Mouse (Mus musculus): Measurements from ENCODE around the gene Stx18. TPM values are rescaled to one million over a fixed set of nuclear protein-coding genes. Genes with fewer than 3 reads are reported as not detected.

Stx18 gene
- 52.0 and 54.4 TPM in 2 replicates for polyA plus RNA-seq (2016; fragmentation: Nextera tagmentation; extraction: Ambion mirVana)

- peak within 1 kb of the TSS; percentile 92 for H3K27ac ChIP-seq
- DNase-seq (ENCODE audit: extremely low spot score, low spot score): peak; percentile 88
- H3K36me3 ChIP-seq (replicated peaks): peaks cover 19% of the 10 kb centered on the region
- no peaks in the 10 kb centered on the region for H3K9me3 ChIP-seq
- H3K27me3 ChIP-seq (ENCODE audit: poor library complexity, severe bottlenecking): peaks cover 13% of the 10 kb centered on the region; the same call in 1 of the 2 replicates
- WGBS: under 1% methylated on average over 57 of the region's 57 CpGs
- H3K4me1 ChIP-seq: peaks cover 24% of the 10 kb centered on the region
- H3K4me3 ChIP-seq: peak within 1 kb of the TSS; percentile 91
These were observed at the start of gene Stx18 for GRCm38 (mm10) chr5:38038710-38039592. Stx18 (plus strand) TSS chr5:38038742.

DNA sequence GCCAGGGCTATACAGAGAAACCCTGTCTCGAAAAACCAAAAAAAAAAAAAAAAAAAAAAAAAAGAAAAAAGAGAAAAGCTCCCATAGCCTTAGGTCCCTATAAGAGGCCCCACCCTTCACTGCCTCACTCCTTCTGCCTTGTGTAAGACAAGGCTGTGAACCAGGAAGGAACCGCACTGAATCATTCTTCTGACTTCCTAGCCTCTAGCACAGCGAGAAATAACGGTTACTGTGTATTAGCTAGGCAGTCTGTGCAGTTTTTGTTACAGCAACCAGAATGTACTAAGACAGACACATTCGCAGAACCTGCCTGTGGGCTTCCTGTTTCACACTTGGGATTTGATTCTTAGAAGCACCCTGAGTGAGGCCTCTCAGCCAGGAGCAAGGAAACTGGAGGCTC lies 46.2 kb upstream of the Stx18 start:
- Histone ChIP-seq H3K27ac (no peak overlapping the region), H3K36me3 (replicated peaks) (no peaks in the 10 kb centered on the region), H3K27me3 (ENCODE audit: poor library complexity, severe bottlenecking) (no peaks in the 10 kb centered on the region), H3K9me3 (no peaks in the 10 kb centered on the region), H3K4me3 (no peak overlapping the region), H3K4me1 (peaks cover 3% of the 10 kb centered on the region)
- 88% methylated on average over 5 of the region's 5 CpGs for WGBS
- DNase-seq (ENCODE audit: extremely low spot score, low spot score): no peak

DNA sequence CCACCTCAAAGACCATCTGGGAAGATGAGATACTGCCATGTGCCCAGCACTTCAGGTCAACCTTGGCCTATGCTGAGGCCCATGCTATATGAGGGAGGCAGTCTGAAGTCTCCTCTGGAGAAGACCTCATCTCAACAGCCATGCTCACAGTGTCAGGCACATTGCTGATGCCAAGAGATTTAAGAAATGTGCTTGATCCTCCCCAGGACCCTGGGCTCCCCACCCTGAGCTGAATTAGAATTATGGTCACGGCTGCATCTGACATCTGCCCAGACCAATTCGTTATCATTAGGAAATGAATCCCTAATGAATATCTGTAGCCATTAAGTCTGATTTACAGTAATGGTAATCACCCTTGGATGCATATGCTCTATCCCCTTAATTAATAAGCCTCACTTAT lies 39.7 kb upstream of the Stx18 start:
- WGBS: 88% methylated on average over 2 of the region's 2 CpGs
- no peak for DNase-seq (ENCODE audit: extremely low spot score, low spot score)
- no peaks in the 10 kb centered on the region for H3K9me3 ChIP-seq

GRCm38 (mm10) chr5:38002573-38002972 lies 36.0 kb upstream of the Stx18 start:
- WGBS: 31% methylated on average over 4 of the region's 4 CpGs
- DNase-seq (ENCODE audit: extremely low spot score, low spot score): no peak
- Histone ChIP-seq H3K27me3 (ENCODE audit: poor library complexity, severe bottlenecking) (peaks cover 21% of the 10 kb centered on the region), H3K4me1 (peaks cover 25% of the 10 kb centered on the region), H3K9me3 (no peaks in the 10 kb centered on the region), H3K27ac (no peak overlapping the region), H3K36me3 (replicated peaks) (no peaks in the 10 kb centered on the region), H3K4me3 (no peak overlapping the region)

More for the DNA sequence above, 39.7 kb upstream of the Stx18 start:
- H3K36me3 ChIP-seq (replicated peaks): no peaks in the 10 kb centered on the region
- H3K27me3 ChIP-seq (ENCODE audit: poor library complexity, severe bottlenecking): peaks cover 3% of the 10 kb centered on the region
- H3K4me3 ChIP-seq: no peak overlapping the region
- H3K27ac ChIP-seq: no peak overlapping the region
- peaks cover 8% of the 10 kb centered on the region for H3K4me1 ChIP-seq

- Histone ChIP-seq H3K9me3 (no peaks in the 10 kb centered on the region), H3K36me3 (replicated peaks) (no peaks in the 10 kb centered on the region), H3K4me1 (peaks cover 25% of the 10 kb centered on the region), H3K27me3 (ENCODE audit: poor library complexity, severe bottlenecking) (peaks cover 31% of the 10 kb centered on the region), H3K27ac (no peak overlapping the region), H3K4me3 (no peak overlapping the region)
- no peak for DNase-seq (ENCODE audit: extremely low spot score, low spot score)
- 92% methylated on average over 5 of the region's 5 CpGs for WGBS
These were observed 33.8 kb upstream of the Stx18 start for GRCm38 (mm10) chr5:38004746-38005145.

DNA sequence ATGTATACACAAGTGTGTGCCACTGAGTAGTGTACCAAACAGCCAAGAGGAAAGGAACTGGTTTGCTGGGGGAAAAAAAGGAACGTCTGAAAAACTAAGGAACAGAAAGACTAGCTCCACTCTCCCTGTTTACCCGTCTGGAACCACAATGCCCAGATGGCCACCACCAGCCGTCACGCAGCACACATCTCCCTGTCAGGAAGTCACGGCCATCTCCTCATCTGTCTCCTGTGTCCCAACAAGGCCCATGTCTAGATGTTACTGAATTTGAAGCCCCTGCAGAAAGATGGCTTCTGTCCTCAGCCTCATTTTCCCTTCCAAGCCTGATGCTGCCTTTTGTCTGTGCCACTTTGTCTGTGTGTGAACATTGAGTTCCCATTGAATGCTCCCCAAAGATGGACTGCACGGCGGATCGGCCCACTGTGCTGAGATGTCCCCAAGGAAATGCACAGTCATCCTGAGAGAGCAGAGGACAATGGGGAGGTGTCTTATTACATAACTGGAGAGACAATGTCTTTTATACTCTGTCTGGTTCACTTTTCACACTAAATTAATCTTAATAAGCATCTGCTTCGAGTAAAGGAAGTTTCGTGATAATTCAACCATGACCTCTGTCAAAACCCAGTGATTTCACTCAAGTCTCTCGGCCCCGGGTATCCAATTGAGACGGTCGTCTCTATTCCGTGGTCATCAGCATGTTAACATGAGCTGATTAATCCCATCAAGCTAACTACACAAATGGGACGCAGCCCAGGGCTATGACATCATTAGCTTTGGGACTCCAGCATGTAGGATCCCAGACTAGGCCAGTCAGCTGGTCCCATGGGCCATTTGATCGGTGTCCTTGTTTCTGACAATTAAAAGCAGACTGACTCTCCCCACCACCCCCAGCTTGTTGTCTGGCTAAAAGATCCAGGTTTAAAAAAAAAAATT lies 31.9 kb upstream of the Stx18 start:
- Histone ChIP-seq H3K36me3 (replicated peaks) (no peaks in the 10 kb centered on the region), H3K27me3 (ENCODE audit: poor library complexity, severe bottlenecking) (peaks cover 31% of the 10 kb centered on the region), H3K4me1 (peaks cover 25% of the 10 kb centered on the region), H3K27ac (0 out of 2 replicates have a peak overlapping the region, but pooled peaks have one; percentile 35), H3K9me3 (no peaks in the 10 kb centered on the region), H3K4me3 (no peak overlapping the region)
- 52% methylated on average over 17 of the region's 17 CpGs for WGBS
- DNase-seq (ENCODE audit: extremely low spot score, low spot score): no peak

DNA sequence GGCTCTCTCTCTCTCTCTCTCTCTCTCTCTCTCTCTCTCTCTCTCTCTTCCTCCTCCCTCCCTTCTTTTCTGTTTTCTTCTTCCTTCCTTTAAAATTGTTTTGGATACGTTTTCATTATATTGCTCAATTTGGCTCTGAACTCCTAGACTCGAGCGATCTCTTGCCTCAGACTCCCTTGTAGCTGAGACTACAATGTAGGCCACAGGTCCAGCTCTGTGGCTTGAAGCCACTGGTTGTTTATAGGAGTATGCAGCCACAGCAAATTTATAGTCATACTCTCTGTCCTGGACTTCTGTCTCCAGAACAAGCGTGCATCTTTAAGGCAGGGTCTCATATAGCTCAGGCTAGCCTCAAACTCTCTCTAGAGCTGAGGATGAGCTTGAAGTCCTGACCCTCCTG lies 29.5 kb upstream of the Stx18 start:
- peaks cover 17% of the 10 kb centered on the region for H3K4me1 ChIP-seq
- DNase-seq (ENCODE audit: extremely low spot score, low spot score): no peak
- H3K36me3 ChIP-seq (replicated peaks): no peaks in the 10 kb centered on the region
- peaks cover 25% of the 10 kb centered on the region for H3K27me3 ChIP-seq (ENCODE audit: poor library complexity, severe bottlenecking)
- H3K4me3 ChIP-seq: no peak overlapping the region
- no peak overlapping the region for H3K27ac ChIP-seq
- 90% methylated on average over 4 of the region's 4 CpGs for WGBS
- no peaks in the 10 kb centered on the region for H3K9me3 ChIP-seq

- H3K9me3 ChIP-seq: no peaks in the 10 kb centered on the region
- H3K27ac ChIP-seq: no peak overlapping the region
- no peaks in the 10 kb centered on the region for H3K27me3 ChIP-seq (ENCODE audit: poor library complexity, severe bottlenecking)
- no peak for DNase-seq (ENCODE audit: extremely low spot score, low spot score)
- 45% methylated on average over 3 of the region's 3 CpGs for WGBS
- H3K4me3 ChIP-seq: no peak overlapping the region
- H3K4me1 ChIP-seq: peaks cover 4% of the 10 kb centered on the region; the same call in 1 of the 2 replicates
- no peaks in the 10 kb centered on the region for H3K36me3 ChIP-seq (replicated peaks)
These were observed 23.6 kb upstream of the Stx18 start for GRCm38 (mm10) chr5:38014916-38015315.

DNA sequence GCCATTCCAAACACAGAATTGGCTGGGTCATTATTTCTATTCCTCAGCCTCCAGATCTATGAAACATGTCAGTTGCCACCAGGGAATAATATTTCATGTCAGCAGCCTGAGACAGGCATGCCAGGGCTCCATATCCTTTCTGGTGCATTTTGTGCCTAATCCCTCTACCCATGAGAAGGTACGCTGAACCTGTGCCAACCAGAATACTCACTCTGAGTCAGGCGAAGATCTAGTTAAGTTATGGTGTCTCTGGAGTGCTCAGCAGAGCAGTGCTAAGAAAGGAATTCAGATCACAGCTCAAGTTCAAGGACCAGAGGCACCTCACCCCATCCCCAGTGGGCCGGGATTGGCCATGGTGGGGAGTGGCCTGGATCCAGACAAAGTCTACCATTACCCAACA lies 21.6 kb upstream of the Stx18 start:
- Histone ChIP-seq H3K9me3 (no peaks in the 10 kb centered on the region), H3K27me3 (ENCODE audit: poor library complexity, severe bottlenecking) (no peaks in the 10 kb centered on the region), H3K36me3 (replicated peaks) (no peaks in the 10 kb centered on the region), H3K27ac (no peak overlapping the region), H3K4me1 (peaks cover 4% of the 10 kb centered on the region; the same call in 1 of the 2 replicates), H3K4me3 (no peak overlapping the region)
- no peak for DNase-seq (ENCODE audit: extremely low spot score, low spot score)
- WGBS: 92% methylated on average over 3 of the region's 3 CpGs

DNA sequence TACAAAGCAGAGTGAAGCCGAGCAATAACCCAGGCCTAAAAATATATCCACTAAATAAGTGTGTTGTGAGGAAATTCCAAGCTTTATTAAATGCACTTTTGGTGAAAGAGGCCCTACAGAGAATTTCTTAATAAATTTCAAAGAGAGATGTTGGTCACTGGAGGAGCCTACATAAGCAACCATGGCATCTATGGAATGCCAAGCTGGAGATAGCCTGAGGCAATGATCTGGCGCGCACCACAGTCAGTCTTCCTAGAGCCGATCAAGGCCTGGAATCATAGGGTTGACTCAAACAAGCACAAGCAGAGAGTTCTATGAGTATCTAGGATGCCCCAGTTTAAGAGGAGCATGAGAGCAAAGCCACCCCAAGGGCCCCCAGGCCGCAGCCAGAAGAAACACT lies 10.9 kb upstream of the Stx18 start:
- no peak overlapping the region for H3K27ac ChIP-seq
- H3K9me3 ChIP-seq: no peaks in the 10 kb centered on the region
- 67% methylated on average over 5 of the region's 5 CpGs for WGBS
- no peaks in the 10 kb centered on the region for H3K36me3 ChIP-seq (replicated peaks)
- peaks cover 9% of the 10 kb centered on the region; the same call in 1 of the 2 replicates for H3K4me1 ChIP-seq
- H3K4me3 ChIP-seq: no peak overlapping the region
- H3K27me3 ChIP-seq (ENCODE audit: poor library complexity, severe bottlenecking): no peaks in the 10 kb centered on the region; the same call in 1 of the 2 replicates
- DNase-seq (ENCODE audit: extremely low spot score, low spot score): no peak

DNA sequence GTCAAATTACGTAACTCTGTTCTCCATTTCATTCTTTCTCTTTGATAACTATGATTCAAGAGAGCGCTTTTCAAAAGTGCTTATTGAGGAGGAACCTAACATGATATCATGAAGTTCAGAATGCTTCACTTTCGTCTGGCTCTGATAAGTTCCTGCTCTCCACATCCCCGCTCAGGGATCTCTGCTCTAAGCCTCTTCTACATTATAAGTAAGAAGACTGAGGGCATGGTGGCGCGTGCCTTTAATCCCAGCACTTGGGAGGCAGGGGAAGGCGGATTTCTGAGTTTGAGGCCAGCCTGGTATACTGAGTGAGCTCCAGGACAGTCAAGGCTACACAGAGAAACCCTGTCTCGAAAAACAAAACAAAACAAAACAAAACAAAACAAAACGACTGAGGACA lies 268 bp upstream of the Stx18 start:
- peak overlapping the region; percentile 92 for H3K27ac ChIP-seq
- peak overlapping the region; percentile 91 for H3K4me3 ChIP-seq
- no peaks in the 10 kb centered on the region for H3K9me3 ChIP-seq
- peaks cover 14% of the 10 kb centered on the region for H3K36me3 ChIP-seq (replicated peaks)
- peaks cover 24% of the 10 kb centered on the region for H3K4me1 ChIP-seq
- 21% methylated on average over 9 of the region's 9 CpGs for WGBS
- peaks cover 13% of the 10 kb centered on the region; the same call in 1 of the 2 replicates for H3K27me3 ChIP-seq (ENCODE audit: poor library complexity, severe bottlenecking)
- no peak for DNase-seq (ENCODE audit: extremely low spot score, low spot score)

- DNase-seq (ENCODE audit: extremely low spot score, low spot score): no peak
- Histone ChIP-seq H3K36me3 (replicated peaks) (peaks cover 21% of the 10 kb centered on the region), H3K4me1 (peaks cover 24% of the 10 kb centered on the region), H3K9me3 (no peaks in the 10 kb centered on the region), H3K27ac (peak overlapping the region; percentile 92), H3K4me3 (peak overlapping the region; percentile 91), H3K27me3 (ENCODE audit: poor library complexity, severe bottlenecking) (peaks cover 13% of the 10 kb centered on the region; the same call in 1 of the 2 replicates)
- 32% methylated on average over 9 of the region's 9 CpGs for WGBS
These were observed 1.3 kb downstream of the Stx18 start for GRCm38 (mm10) chr5:38039796-38040195.
